Mouse (Mus musculus): ENCODE results near the gene Nyap2. TPM values are rescaled to one million over a fixed set of nuclear protein-coding genes. Genes with fewer than 3 reads are reported as not detected.

Gene Nyap2
- polyA plus RNA-seq, 1 experiment from 2014 or later, result 1.1 TPM

DNA sequence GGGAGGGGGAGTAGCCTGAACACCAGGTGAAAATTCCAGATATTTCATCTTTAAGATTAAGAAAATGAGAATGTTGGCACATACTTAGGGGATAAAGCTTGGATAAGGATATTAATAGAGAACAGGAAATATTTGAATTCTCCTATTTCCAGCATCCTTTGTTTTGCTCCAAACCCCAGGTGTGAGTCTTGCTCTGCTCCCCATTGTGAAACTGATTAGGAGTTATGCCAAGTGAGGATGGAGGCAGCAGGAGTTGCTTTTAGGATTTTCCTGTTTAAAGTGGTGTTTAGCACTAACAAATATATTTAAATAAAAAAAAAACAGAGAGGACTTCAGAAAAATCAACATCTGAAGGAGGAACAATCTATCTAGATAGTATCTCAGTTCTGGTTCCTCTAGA, 68.8 kb downstream of the Nyap2 start:
- ATAC-seq (replicated peaks; ENCODE audit: low FRiP score), result no peak
- Histone ChIP-seq H3K36me3 (ENCODE audit: control insufficient read depth, insufficient read depth, low read length) (no peaks in the 10 kb centered on the region), H3K9ac (ENCODE audit: low read length) (no peak overlapping the region)

DNA sequence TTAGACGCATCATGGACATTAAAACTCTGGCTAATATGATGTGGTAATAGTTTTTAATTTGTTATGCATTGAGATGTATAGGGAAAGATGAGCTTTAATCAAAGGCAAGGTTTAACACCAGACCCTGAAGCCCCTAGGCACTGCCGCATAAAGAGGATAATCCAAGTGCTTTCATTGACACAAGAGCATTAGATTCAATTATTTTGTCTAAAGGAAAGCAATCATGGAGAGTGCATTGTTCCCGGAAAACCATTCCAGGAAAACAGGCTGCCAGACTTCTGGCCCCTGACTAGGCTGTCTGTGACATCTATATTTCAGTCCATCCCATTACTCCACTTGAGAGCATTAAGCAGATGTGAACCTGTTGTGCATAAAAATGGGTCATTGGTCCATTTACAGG, 92.5 kb downstream of the Nyap2 start:
- Histone ChIP-seq H3K9me3 (ENCODE audit: control insufficient read depth, low read length) (no peaks in the 10 kb centered on the region), H3K9ac (ENCODE audit: low read length) (no peak overlapping the region), H3K27me3 (ENCODE audit: control insufficient read depth, insufficient read depth, low read length) (no peaks in the 10 kb centered on the region), H3K4me1 (replicated peaks; ENCODE audit: control insufficient read depth, insufficient read depth, low read length) (no peaks in the 10 kb centered on the region), H3K4me2 (ENCODE audit: low read depth, low read length, severe bottlenecking) (no peak overlapping the region), H3K4me3 (ENCODE audit: low read depth, low read length) (no peak overlapping the region), H3K27ac (ENCODE audit: low read depth, low read length) (no peak overlapping the region), H3K36me3 (ENCODE audit: control insufficient read depth, insufficient read depth, low read length) (no peaks in the 10 kb centered on the region)
- no peak for ATAC-seq (replicated peaks; ENCODE audit: low FRiP score)
- WGBS, result 28% methylated on average over 3 of the region's 3 CpGs
- DNase-seq (ENCODE audit: low spot score), result no peak

More for the DNA sequence above, 68.8 kb downstream of the Nyap2 start:
- no peaks in the 10 kb centered on the region for H3K27me3 ChIP-seq (ENCODE audit: control insufficient read depth, insufficient read depth, low read length)
- no peaks in the 10 kb centered on the region for H3K4me1 ChIP-seq (replicated peaks; ENCODE audit: control insufficient read depth, insufficient read depth, low read length)
- H3K9me3 ChIP-seq (ENCODE audit: control insufficient read depth, low read length), result no peaks in the 10 kb centered on the region
- DNase-seq (ENCODE audit: low spot score), result no peak
- H3K4me2 ChIP-seq (ENCODE audit: low read depth, low read length, severe bottlenecking), result no peak overlapping the region
- no peak overlapping the region for H3K4me3 ChIP-seq (ENCODE audit: low read depth, low read length)
- H3K27ac ChIP-seq (ENCODE audit: low read depth, low read length), result no peak overlapping the region

DNA sequence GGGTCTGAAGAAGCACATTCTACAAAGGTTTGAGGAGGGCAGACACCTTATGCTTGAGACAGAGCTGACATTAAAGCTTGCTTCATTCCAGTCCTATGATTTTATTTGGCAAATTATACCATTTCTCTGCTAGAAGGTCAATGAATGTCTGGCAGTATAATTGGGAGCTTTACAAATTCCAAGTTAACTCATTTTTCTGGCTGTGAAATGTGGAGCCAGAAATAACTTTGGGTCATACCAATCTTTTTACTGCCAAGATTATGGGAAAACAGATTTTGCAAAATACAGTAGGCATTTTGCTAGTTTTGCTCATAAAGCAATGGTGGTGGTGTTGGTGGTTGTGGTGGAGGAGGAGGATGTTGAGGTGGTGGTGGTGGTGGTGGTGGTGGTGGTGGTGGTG, 96.0 kb downstream of the Nyap2 start:
- Histone ChIP-seq H3K36me3 (ENCODE audit: control insufficient read depth, insufficient read depth, low read length) (no peaks in the 10 kb centered on the region), H3K9ac (ENCODE audit: low read length) (no peak overlapping the region), H3K27me3 (ENCODE audit: control insufficient read depth, insufficient read depth, low read length) (no peaks in the 10 kb centered on the region), H3K4me1 (replicated peaks; ENCODE audit: control insufficient read depth, insufficient read depth, low read length) (no peaks in the 10 kb centered on the region), H3K27ac (ENCODE audit: low read depth, low read length) (no peak overlapping the region), H3K4me3 (ENCODE audit: low read depth, low read length) (no peak overlapping the region), H3K9me3 (ENCODE audit: control insufficient read depth, low read length) (no peaks in the 10 kb centered on the region), H3K4me2 (ENCODE audit: low read depth, low read length, severe bottlenecking) (no peak overlapping the region)
- ATAC-seq (replicated peaks; ENCODE audit: low FRiP score) (no peak), DNase-seq (ENCODE audit: low spot score) (no peak)

DNA sequence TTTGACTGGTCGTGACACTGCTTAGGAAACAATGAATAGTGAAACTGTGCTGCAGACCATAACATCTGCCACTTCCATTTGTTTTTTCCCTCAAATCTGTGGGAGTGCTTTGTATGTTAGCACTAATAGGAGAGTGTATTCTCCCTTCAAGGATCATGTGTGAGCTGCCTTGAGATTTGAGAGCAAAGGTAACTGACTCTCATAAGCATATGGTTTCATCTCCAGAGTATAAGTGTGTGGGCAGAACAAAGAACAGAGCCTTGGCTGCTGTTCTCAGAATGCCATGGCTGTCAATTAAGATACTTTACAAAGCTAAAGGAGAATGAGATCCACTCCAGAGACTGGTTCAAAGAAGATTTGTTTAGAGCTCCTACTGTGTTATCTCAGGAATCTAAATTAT, 96.6 kb downstream of the Nyap2 start:
- Histone ChIP-seq H3K27me3 (ENCODE audit: control insufficient read depth, insufficient read depth, low read length) (no peaks in the 10 kb centered on the region), H3K9me3 (ENCODE audit: control insufficient read depth, low read length) (no peaks in the 10 kb centered on the region)
- DNase-seq (ENCODE audit: low spot score), result no peak

DNA sequence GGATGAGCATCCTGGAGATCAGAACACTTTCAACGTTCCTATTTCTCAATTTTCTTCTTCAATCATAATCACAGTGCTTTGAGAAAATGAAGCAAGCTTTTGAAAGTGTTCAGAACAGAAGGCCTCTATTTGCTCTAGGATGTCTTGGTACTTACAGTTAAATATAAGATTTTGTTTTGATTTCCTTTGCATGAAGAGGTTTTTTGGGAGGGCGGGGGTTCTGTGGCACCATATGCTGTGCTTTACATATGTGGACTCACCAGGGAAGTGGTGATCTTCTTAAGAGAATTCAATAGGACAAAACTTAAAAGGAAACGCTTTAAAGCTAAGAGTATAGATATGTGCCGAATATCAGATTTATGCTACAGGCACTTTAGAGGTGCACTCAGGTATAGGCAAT, 103.0 kb downstream of the Nyap2 start:
- Histone ChIP-seq H3K9ac (ENCODE audit: low read length) (no peak overlapping the region), H3K4me3 (ENCODE audit: low read depth, low read length) (no peak overlapping the region), H3K27me3 (ENCODE audit: control insufficient read depth, insufficient read depth, low read length) (no peaks in the 10 kb centered on the region), H3K4me1 (replicated peaks; ENCODE audit: control insufficient read depth, insufficient read depth, low read length) (no peaks in the 10 kb centered on the region), H3K9me3 (ENCODE audit: control insufficient read depth, low read length) (no peaks in the 10 kb centered on the region), H3K4me2 (ENCODE audit: low read depth, low read length, severe bottlenecking) (no peak overlapping the region), H3K36me3 (ENCODE audit: control insufficient read depth, insufficient read depth, low read length) (no peaks in the 10 kb centered on the region), H3K27ac (ENCODE audit: low read depth, low read length) (no peak overlapping the region)
- 91% methylated on average over 4 of the region's 4 CpGs for WGBS
- DNase-seq (ENCODE audit: low spot score), result no peak
- no peak for ATAC-seq (replicated peaks; ENCODE audit: low FRiP score)

More for the DNA sequence above, 96.6 kb downstream of the Nyap2 start:
- Histone ChIP-seq H3K9ac (ENCODE audit: low read length) (no peak overlapping the region), H3K4me1 (replicated peaks; ENCODE audit: control insufficient read depth, insufficient read depth, low read length) (no peaks in the 10 kb centered on the region), H3K4me3 (ENCODE audit: low read depth, low read length) (no peak overlapping the region), H3K4me2 (ENCODE audit: low read depth, low read length, severe bottlenecking) (no peak overlapping the region), H3K27ac (ENCODE audit: low read depth, low read length) (no peak overlapping the region), H3K36me3 (ENCODE audit: control insufficient read depth, insufficient read depth, low read length) (no peaks in the 10 kb centered on the region)
- no peak for ATAC-seq (replicated peaks; ENCODE audit: low FRiP score)
- 67% methylated on average over 1 of the region's 1 CpGs for WGBS

GRCm38 (mm10) chr1:81180686-81181085, 103.9 kb downstream of the Nyap2 start:
- no peak overlapping the region for H3K9ac ChIP-seq (ENCODE audit: low read length)
- 88% methylated on average over 3 of the region's 3 CpGs for WGBS

GRCm38 (mm10) chr1:81209536-81209935, 132.8 kb downstream of the Nyap2 start:
- Histone ChIP-seq H3K4me3 (ENCODE audit: low read depth, low read length) (no peak overlapping the region), H3K36me3 (ENCODE audit: control insufficient read depth, insufficient read depth, low read length) (no peaks in the 10 kb centered on the region), H3K4me2 (ENCODE audit: low read depth, low read length, severe bottlenecking) (no peak overlapping the region), H3K9ac (ENCODE audit: low read length) (no peak overlapping the region), H3K27ac (ENCODE audit: low read depth, low read length) (no peak overlapping the region), H3K27me3 (ENCODE audit: control insufficient read depth, insufficient read depth, low read length) (no peaks in the 10 kb centered on the region), H3K4me1 (replicated peaks; ENCODE audit: control insufficient read depth, insufficient read depth, low read length) (no peaks in the 10 kb centered on the region), H3K9me3 (ENCODE audit: control insufficient read depth, low read length) (no peaks in the 10 kb centered on the region)
- 93% methylated on average over 2 of the region's 2 CpGs for WGBS
- no peak for DNase-seq (ENCODE audit: low spot score)
- ATAC-seq (replicated peaks; ENCODE audit: low FRiP score), result no peak

More at GRCm38 (mm10) chr1:81180686-81181085, 103.9 kb downstream of the Nyap2 start:
- ATAC-seq (replicated peaks; ENCODE audit: low FRiP score), result no peak
- Histone ChIP-seq H3K4me1 (replicated peaks; ENCODE audit: control insufficient read depth, insufficient read depth, low read length) (no peaks in the 10 kb centered on the region), H3K4me3 (ENCODE audit: low read depth, low read length) (no peak overlapping the region), H3K36me3 (ENCODE audit: control insufficient read depth, insufficient read depth, low read length) (no peaks in the 10 kb centered on the region), H3K27ac (ENCODE audit: low read depth, low read length) (no peak overlapping the region), H3K27me3 (ENCODE audit: control insufficient read depth, insufficient read depth, low read length) (no peaks in the 10 kb centered on the region), H3K4me2 (ENCODE audit: low read depth, low read length, severe bottlenecking) (no peak overlapping the region), H3K9me3 (ENCODE audit: control insufficient read depth, low read length) (no peaks in the 10 kb centered on the region)
- DNase-seq (ENCODE audit: low spot score), result no peak

- no peak for ATAC-seq (replicated peaks; ENCODE audit: low FRiP score)
- H3K27me3 ChIP-seq (ENCODE audit: control insufficient read depth, insufficient read depth, low read length), result no peaks in the 10 kb centered on the region
These were observed 134.7 kb downstream of the Nyap2 start for GRCm38 (mm10) chr1:81211491-81211890.

DNA sequence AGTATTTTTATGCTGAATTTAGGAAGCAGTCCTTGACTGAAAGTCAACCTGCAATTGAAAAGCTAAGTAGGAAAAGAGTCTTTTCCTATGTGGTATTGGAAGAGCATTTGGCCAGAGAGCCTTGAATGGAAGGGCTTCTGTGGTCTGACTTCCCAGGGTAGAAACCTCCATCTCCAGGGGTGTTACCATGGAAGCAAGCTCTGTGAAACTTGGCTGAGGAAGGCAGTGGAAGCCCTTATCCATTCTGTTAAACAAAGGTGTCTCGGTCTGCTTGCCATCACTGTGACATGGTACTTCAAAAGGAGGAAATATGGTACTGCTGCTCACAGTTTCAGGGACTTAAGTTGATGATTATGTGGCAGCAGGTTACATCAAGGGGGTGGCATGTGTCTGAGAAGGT, 143.0 kb downstream of the Nyap2 start:
- Histone ChIP-seq H3K27ac (ENCODE audit: low read depth, low read length) (no peak overlapping the region), H3K36me3 (ENCODE audit: control insufficient read depth, insufficient read depth, low read length) (no peaks in the 10 kb centered on the region), H3K4me2 (ENCODE audit: low read depth, low read length, severe bottlenecking) (no peak overlapping the region), H3K9ac (ENCODE audit: low read length) (no peak overlapping the region), H3K27me3 (ENCODE audit: control insufficient read depth, insufficient read depth, low read length) (no peaks in the 10 kb centered on the region), H3K9me3 (ENCODE audit: control insufficient read depth, low read length) (no peaks in the 10 kb centered on the region), H3K4me1 (replicated peaks; ENCODE audit: control insufficient read depth, insufficient read depth, low read length) (no peaks in the 10 kb centered on the region; the same call in 1 of the 2 replicates), H3K4me3 (ENCODE audit: low read depth, low read length) (no peak overlapping the region)
- 39% methylated on average over 1 of the region's 1 CpGs for WGBS
- ATAC-seq (replicated peaks; ENCODE audit: low FRiP score) (no peak), DNase-seq (ENCODE audit: low spot score) (no peak)

More at GRCm38 (mm10) chr1:81211491-81211890, 134.7 kb downstream of the Nyap2 start:
- Histone ChIP-seq H3K27ac (ENCODE audit: low read depth, low read length) (no peak overlapping the region), H3K4me1 (replicated peaks; ENCODE audit: control insufficient read depth, insufficient read depth, low read length) (no peaks in the 10 kb centered on the region), H3K9ac (ENCODE audit: low read length) (no peak overlapping the region), H3K4me2 (ENCODE audit: low read depth, low read length, severe bottlenecking) (no peak overlapping the region), H3K4me3 (ENCODE audit: low read depth, low read length) (no peak overlapping the region), H3K9me3 (ENCODE audit: control insufficient read depth, low read length) (no peaks in the 10 kb centered on the region), H3K36me3 (ENCODE audit: control insufficient read depth, insufficient read depth, low read length) (no peaks in the 10 kb centered on the region)
- 74% methylated on average over 4 of the region's 4 CpGs for WGBS
- DNase-seq (ENCODE audit: low spot score), result no peak

Data from forebrain, embryonic 11.5 days (tissue).